Mouse (Mus musculus) neural tube, embryonic 14.5 days (tissue): ENCODE data around the gene Adipor2. TPM values are rescaled to one million over a fixed set of nuclear protein-coding genes. Genes with fewer than 3 reads are reported as not detected.
A peak's percentile ranks its signal among the peaks of the same experiment; 100 is the strongest.

Source experiments
- ATAC-seq: fragments of 200-750 bp; cut with Nextera tagmentation; 2 replicates; pipeline ENCODE4 v1.8.0; 2017; ENCODE audit warnings: low read depth, mild to moderate bottlenecking, moderate TSS enrichment, moderate library complexity
- H3K27ac ChIP-seq: fragments of 300-500 bp; sonication (generic); 2 replicates; pipeline ENCODE4 v1.5.1; 2014; ENCODE audit warnings: low read depth, mild to moderate bottlenecking, control low read depth, low read length, moderate library complexity, mixed read lengths
- H3K27me3 ChIP-seq: fragments of 300-500 bp; sonication (generic); 2 replicates; pipeline ENCODE4 v1.6.1; 2014; ENCODE audit warnings: low read length; ENCODE audit not compliant: control insufficient read depth, insufficient read depth
- H3K36me3 ChIP-seq: fragments of 300-500 bp; sonication (generic); 2 replicates; pipeline ENCODE4 v1.6.1; 2014; ENCODE audit warnings: low read length, mixed read lengths; ENCODE audit not compliant: control insufficient read depth, insufficient read depth
- H3K4me1 ChIP-seq: fragments of 300-500 bp; sonication (generic); 2 replicates; pipeline ENCODE4 v1.6.1; 2014; ENCODE audit warnings: low read length; ENCODE audit not compliant: control insufficient read depth, insufficient read depth
- H3K4me2 ChIP-seq: fragments of 300-500 bp; sonication (generic); 2 replicates; pipeline ENCODE4 v1.6.1; 2014; ENCODE audit warnings: mild to moderate bottlenecking, low read depth, low read length, control low read depth
- H3K4me3 ChIP-seq: fragments of 300-500 bp; sonication (generic); 2 replicates; pipeline ENCODE4 v1.5.1; 2014; ENCODE audit warnings: low read depth, low read length, control low read depth, mixed read lengths
- H3K9ac ChIP-seq: fragments of 300-500 bp; sonication (generic); replicated peaks from 2 replicates; pipeline ENCODE4 v1.6.1; 2014; ENCODE audit warnings: low read depth, mild to moderate bottlenecking, control low read depth, low read length, mixed read lengths
- H3K9me3 ChIP-seq: fragments of 300-500 bp; sonication (generic); 2 replicates; pipeline ENCODE4 v1.6.1; 2016; ENCODE audit warnings: low read length; ENCODE audit not compliant: control insufficient read depth
- WGBS: fragments of 180-500 bp; shearing (Covaris S2); extraction: QIAGEN DNeasy Blood & Tissue Kit; methylation state at CpG from one replicate; pipeline ENCODE4 v1.1.7; 2014; 5-methylcytosine and 5-hydroxymethylcytosine counted together
- polyA plus RNA-seq: library from polyadenylated mRNA; unstranded; fragments of >200 nt; fragmentation: Nextera tagmentation; extraction: Ambion mirVana; gene quantifications from 2 replicates; pipeline ENCODE4 v1.2.1, GENCODE M21; 2014

Adipor2 gene
- polyA plus RNA-seq, 1 experiment from 2014 or later = 36.2 TPM

GRCm38 (mm10) chr6:119388650-119389012 lies 28.9 kb downstream of the Adipor2 start:
- Histone ChIP-seq H3K4me3 (peak overlapping the region; percentile 75), H3K4me2 (peak overlapping the region; percentile 58), H3K9ac (peak overlapping the region; percentile 88), H3K9me3 (no peaks in the 10 kb centered on the region), H3K36me3 (no peaks in the 10 kb centered on the region), H3K4me1 (peaks cover 15% of the 10 kb centered on the region), H3K27ac (peak overlapping the region; percentile 88), H3K27me3 (no peaks in the 10 kb centered on the region)
- peak; percentile 98 for ATAC-seq
- 0% methylated on average over 20 of the region's 53 CpGs for WGBS

- Histone ChIP-seq H3K9me3 (no peaks in the 10 kb centered on the region), H3K36me3 (no peaks in the 10 kb centered on the region), H3K27ac (peak overlapping the region; percentile 88), H3K4me1 (peaks cover 15% of the 10 kb centered on the region), H3K9ac (peak overlapping the region; percentile 88), H3K4me2 (peak overlapping the region; percentile 58), H3K27me3 (no peaks in the 10 kb centered on the region), H3K4me3 (peak overlapping the region; percentile 75)
- ATAC-seq = peak; percentile 83
- WGBS = 1% methylated on average over 32 of the region's 76 CpGs
Measured at GRCm38 (mm10) chr6:119387801-119388649, 29.5 kb downstream of the Adipor2 start.

DNA sequence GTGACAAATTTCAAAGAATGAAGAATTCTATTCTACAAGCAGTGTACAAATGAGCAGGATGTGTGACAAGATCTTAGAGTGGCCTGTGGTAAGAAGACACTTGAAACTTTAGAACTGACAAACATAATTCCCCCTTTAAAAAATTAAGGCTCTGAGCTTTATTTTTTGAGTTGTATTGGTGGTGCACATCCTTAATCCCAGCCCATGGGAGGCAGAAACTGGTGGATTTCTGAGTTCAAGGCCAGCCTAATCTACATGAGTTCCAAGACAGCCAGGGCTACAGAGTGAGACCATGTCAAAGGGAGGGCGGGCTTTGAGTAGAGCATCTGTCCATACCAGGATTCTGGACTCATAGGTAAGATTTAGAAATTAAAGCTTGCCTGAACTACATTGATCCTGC lies 30.7 kb downstream of the Adipor2 start:
- Histone ChIP-seq H3K4me3 (no peak overlapping the region), H3K4me2 (peak overlapping the region; percentile 58; the same call in 1 of the 2 replicates), H3K4me1 (peaks cover 15% of the 10 kb centered on the region), H3K36me3 (no peaks in the 10 kb centered on the region), H3K9me3 (no peaks in the 10 kb centered on the region), H3K27ac (no peak overlapping the region), H3K9ac (no peak overlapping the region), H3K27me3 (no peaks in the 10 kb centered on the region)
- no peak for ATAC-seq
- 94% methylated on average over 1 of the region's 1 CpGs for WGBS

DNA sequence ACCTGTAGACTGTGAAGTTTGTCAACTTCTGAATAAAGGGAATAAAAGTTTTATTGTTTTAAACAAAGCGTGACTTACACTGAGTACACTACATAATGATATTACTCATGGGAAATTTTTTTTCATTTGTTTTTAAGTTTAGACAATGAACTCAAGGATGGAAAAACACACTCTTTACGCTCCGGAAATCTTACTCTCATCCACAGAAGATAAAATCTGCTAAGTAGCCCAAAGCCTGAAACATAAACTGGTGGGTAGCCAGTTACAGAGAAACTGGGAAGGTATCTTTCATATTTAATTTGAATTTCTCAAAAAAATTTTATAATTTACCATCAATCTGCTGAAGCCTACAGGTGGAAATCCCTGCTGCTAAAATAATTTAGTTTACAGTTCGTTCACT lies 31.1 kb downstream of the Adipor2 start:
- no peak for ATAC-seq

GRCm38 (mm10) chr6:119385668-119386067 lies 31.8 kb downstream of the Adipor2 start:
- Histone ChIP-seq H3K9me3 (no peaks in the 10 kb centered on the region), H3K36me3 (no peaks in the 10 kb centered on the region), H3K9ac (no peak overlapping the region), H3K27me3 (no peaks in the 10 kb centered on the region), H3K27ac (no peak overlapping the region), H3K4me2 (no peak overlapping the region), H3K4me3 (no peak overlapping the region), H3K4me1 (peaks cover 15% of the 10 kb centered on the region)
- 100% methylated on average over 1 of the region's 1 CpGs for WGBS
- ATAC-seq = no peak

More for the DNA sequence above, 31.1 kb downstream of the Adipor2 start:
- no peak overlapping the region for H3K27ac ChIP-seq
- H3K36me3 ChIP-seq = no peaks in the 10 kb centered on the region
- H3K27me3 ChIP-seq = no peaks in the 10 kb centered on the region
- no peak overlapping the region for H3K4me3 ChIP-seq
- no peaks in the 10 kb centered on the region for H3K9me3 ChIP-seq
- WGBS = 93% methylated on average over 4 of the region's 4 CpGs
- no peak overlapping the region for H3K4me2 ChIP-seq
- H3K4me1 ChIP-seq = peaks cover 15% of the 10 kb centered on the region
- no peak overlapping the region for H3K9ac ChIP-seq

DNA sequence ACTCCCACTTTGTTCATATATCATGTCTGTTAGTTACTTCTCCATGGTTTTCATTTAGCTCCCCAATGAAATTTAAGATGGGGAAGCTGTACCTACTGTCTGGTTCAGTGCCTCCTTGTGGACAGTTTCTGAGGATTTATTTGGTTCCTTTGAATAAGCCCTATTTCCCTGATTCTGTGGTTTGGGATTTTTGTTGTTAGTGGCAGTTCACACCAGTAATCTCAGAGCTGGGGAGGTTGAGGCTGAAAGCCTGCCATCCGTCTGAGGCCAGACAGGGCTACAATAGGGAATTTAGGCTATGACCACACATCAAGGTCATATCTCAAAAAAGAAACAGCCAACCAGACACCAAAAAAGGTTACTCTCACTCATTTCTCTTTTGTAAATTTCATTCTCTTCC lies 38.9 kb downstream of the Adipor2 start:
- ATAC-seq = no peak

DNA sequence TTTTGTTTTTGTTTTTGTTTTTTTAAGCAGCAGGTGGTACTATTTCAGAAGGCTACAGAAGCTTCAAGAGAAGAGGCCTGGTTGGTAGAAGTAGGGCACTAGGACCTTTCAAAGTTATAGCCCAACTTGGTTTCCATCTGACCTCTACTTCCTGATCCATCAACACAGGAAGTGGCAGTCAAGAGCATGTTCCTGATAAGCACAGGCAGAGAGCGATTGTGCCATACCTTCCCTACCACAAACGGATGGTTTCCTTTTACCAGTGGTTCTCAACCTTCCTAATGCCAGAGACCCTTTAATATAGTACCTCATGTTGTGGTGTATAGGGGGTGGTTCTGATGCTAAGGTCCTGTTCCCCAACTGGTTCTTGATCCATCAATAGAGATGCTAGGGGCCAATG lies 39.9 kb downstream of the Adipor2 start:
- no peak overlapping the region for H3K27ac ChIP-seq
- ATAC-seq = no peak
- no peaks in the 10 kb centered on the region for H3K4me1 ChIP-seq
- 89% methylated on average over 2 of the region's 2 CpGs for WGBS
- H3K9me3 ChIP-seq = no peaks in the 10 kb centered on the region
- no peak overlapping the region for H3K4me3 ChIP-seq
- H3K27me3 ChIP-seq = no peaks in the 10 kb centered on the region
- no peak overlapping the region for H3K4me2 ChIP-seq
- H3K36me3 ChIP-seq = no peaks in the 10 kb centered on the region
- no peak overlapping the region for H3K9ac ChIP-seq

More for the DNA sequence above, 38.9 kb downstream of the Adipor2 start:
- WGBS = 74% methylated on average over 1 of the region's 1 CpGs
- H3K9ac ChIP-seq = no peak overlapping the region
- no peaks in the 10 kb centered on the region for H3K36me3 ChIP-seq
- H3K4me3 ChIP-seq = no peak overlapping the region
- no peaks in the 10 kb centered on the region for H3K4me1 ChIP-seq
- H3K4me2 ChIP-seq = no peak overlapping the region
- H3K27me3 ChIP-seq = no peaks in the 10 kb centered on the region
- H3K9me3 ChIP-seq = no peaks in the 10 kb centered on the region
- no peak overlapping the region for H3K27ac ChIP-seq

DNA sequence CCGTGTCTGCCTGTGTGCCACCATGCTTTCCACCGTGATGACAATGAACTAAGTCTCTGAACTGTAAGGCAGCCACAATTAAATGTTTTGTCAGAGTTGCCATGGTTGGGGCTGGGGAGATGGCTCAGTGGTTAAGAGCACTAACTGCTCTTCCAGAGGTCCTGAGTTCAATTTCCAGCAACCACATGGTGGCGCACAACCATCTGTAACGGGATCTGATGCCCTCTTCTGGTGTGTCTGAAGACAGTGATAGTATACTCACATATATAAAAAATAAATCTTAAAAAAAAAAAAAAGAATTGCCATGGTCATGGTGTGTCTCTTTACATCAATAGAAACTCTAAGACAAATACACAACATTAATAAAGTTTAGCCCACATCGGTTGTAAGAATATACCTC lies 42.5 kb downstream of the Adipor2 start:
- no peaks in the 10 kb centered on the region for H3K36me3 ChIP-seq
- H3K27ac ChIP-seq = no peak overlapping the region
- H3K4me2 ChIP-seq = no peak overlapping the region
- no peak overlapping the region for H3K4me3 ChIP-seq
- no peak for ATAC-seq
- H3K9ac ChIP-seq = no peak overlapping the region
- WGBS = 80% methylated on average over 5 of the region's 5 CpGs
- H3K27me3 ChIP-seq = no peaks in the 10 kb centered on the region
- H3K9me3 ChIP-seq = no peaks in the 10 kb centered on the region
- no peaks in the 10 kb centered on the region for H3K4me1 ChIP-seq

DNA sequence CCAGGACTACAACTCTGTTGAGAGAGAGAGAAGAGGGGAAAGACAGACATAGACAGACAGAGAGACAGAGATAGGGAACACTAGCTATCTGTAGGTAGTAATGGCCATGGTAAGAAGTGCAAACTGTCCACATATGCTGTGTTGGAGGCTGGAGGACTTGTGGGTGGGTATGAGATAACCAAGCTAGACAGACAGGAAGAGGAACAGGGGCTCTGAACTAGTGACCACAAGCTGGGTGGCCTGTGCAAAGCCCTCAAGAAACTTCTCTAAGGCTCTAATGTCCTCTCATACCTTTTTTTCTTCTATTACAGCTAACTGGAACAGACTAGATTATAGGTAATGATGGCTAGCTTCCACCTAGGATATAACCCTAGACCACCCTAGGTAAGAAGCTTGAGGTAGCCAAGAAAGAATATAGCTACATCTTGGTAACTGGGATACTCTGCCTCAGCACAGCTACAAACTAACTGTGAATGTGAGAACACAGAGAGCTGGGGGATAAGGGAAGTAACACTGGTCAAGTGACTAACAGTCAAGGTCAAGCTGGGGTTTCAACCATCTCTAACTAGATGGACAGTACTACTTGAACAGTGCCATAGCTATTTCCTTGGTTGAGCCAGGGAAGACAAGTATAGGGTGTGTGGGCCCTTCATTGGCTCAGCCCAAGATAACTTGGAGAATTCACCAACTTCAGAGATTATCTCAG lies 44.4 kb downstream of the Adipor2 start:
- Histone ChIP-seq H3K4me1 (no peaks in the 10 kb centered on the region), H3K27ac (no peak overlapping the region), H3K4me3 (no peak overlapping the region), H3K27me3 (no peaks in the 10 kb centered on the region), H3K36me3 (no peaks in the 10 kb centered on the region), H3K4me2 (no peak overlapping the region), H3K9me3 (no peaks in the 10 kb centered on the region), H3K9ac (no peak overlapping the region)
- no peak for ATAC-seq
